Mouse (Mus musculus): ENCODE results near the gene AC109138.7. TPM values are rescaled to one million over a fixed set of nuclear protein-coding genes. Genes with fewer than 3 reads are reported as not detected.

Gene AC109138.7
- not detected in 2 replicates for polyA plus RNA-seq (2014; fragmentation: Nextera tagmentation; extraction: Ambion mirVana)

DNA sequence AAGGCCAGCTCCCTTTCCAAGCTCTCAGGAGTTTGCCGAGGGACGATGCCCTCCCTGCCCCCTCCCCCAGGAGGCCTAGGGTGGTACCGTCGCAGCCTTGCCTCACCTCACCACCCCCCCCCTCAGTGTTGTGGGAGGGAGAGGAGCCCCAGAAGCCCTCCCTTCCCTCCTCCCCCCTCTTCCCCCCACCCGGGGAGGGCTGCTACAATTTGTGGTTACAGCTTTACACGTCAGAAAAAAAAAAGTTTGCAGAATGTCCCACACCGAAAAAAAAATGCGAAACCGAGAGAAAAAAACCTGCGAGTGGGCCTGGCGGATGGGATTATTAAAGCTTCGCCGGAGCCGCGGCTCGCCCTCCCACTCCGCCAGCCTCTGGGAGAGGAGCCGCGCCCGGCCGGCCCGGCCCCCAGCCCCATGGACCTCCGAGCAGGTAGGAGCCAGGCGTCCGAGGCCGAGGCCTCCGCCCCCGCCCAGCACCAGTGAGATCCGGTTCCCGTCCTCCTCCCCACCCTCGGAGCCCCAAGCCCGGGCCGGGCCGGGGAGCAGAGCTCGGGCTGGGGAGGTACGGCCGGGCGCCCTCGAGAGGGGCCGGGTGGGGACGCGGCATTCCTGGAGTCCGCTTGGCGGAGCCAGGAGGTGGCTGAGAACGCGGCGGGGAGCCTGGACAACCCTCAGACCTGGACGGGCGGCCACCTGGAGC, at the start of gene AC109138.7, which contains the start of gene Clcf1:
Gene AC109138.7, plus strand, starts transcription at position 287 of the 700 bp plus-strand sequence.
Gene Clcf1, plus strand, starts transcription at position 168 of the 700 bp plus-strand sequence.
- H3K4me3 ChIP-seq (ENCODE audit: low read depth, low read length), result peak within 1 kb of the TSS; percentile 84
- peak; percentile 31; the same call in 1 of the 2 replicates for ATAC-seq (ENCODE audit: insufficient number of reproducible peaks, low FRiP score, low TSS enrichment, low read depth)
- peak; percentile 78 for DNase-seq (ENCODE audit: low spot score)
- H3K9ac ChIP-seq (ENCODE audit: low read length), result peak within 1 kb of the TSS; percentile 94
- H3K27me3 ChIP-seq (ENCODE audit: control insufficient read depth, insufficient read depth, low read length), result no peaks in the 10 kb centered on the region
- H3K4me2 ChIP-seq (ENCODE audit: low read depth, severe bottlenecking), result peak within 1 kb of the TSS; percentile 86
- WGBS, result 0% methylated on average over 49 of the region's 49 CpGs
- H3K36me3 ChIP-seq (ENCODE audit: control insufficient read depth, insufficient read depth, low read length), result no peaks in the 10 kb centered on the region
- no peaks in the 10 kb centered on the region for H3K9me3 ChIP-seq (ENCODE audit: control insufficient read depth, low read length)
- peaks cover 57% of the 10 kb centered on the region for H3K4me1 ChIP-seq (ENCODE audit: control insufficient read depth, insufficient read depth, low read length)
- H3K27ac ChIP-seq (replicated peaks; ENCODE audit: low read depth, low read length), result peak within 1 kb of the TSS; percentile 92

DNA sequence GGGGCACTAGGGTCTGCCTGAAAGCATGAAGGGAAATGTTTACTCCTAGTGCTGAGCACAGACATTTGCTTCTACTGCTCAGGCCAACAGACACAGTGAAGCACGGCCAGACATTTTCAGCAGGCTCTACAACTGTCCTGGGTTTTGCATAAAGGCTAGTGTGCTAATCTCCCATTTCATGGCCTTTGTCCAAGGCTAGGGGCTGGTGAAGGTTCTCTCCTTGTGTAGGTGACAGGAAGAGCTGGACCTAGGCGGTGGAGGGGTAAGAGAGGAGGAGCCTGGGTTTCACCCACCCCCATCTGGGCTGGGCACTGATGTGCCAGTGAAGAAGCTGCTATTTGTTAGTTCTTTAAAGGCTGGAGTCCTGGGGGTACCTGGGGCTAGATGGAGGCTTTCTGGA, 49.4 kb upstream of the AC109138.7 start:
- ATAC-seq (ENCODE audit: insufficient number of reproducible peaks, low FRiP score, low TSS enrichment, low read depth) (no peak), DNase-seq (ENCODE audit: low spot score) (no peak)
- H3K27me3 ChIP-seq (ENCODE audit: control insufficient read depth, insufficient read depth, low read length), result no peaks in the 10 kb centered on the region
- H3K27ac ChIP-seq (replicated peaks; ENCODE audit: low read depth, low read length), result no peak overlapping the region
- H3K9ac ChIP-seq (ENCODE audit: low read length), result no peak overlapping the region
- peaks cover 4% of the 10 kb centered on the region; the same call in 1 of the 2 replicates for H3K36me3 ChIP-seq (ENCODE audit: control insufficient read depth, insufficient read depth, low read length)
- peaks cover 4% of the 10 kb centered on the region for H3K4me1 ChIP-seq (ENCODE audit: control insufficient read depth, insufficient read depth, low read length)
- no peaks in the 10 kb centered on the region for H3K9me3 ChIP-seq (ENCODE audit: control insufficient read depth, low read length)
- H3K4me2 ChIP-seq (ENCODE audit: low read depth, severe bottlenecking), result no peak overlapping the region
- H3K4me3 ChIP-seq (ENCODE audit: low read depth, low read length), result no peak overlapping the region
- WGBS, result 72% methylated on average over 2 of the region's 2 CpGs

DNA sequence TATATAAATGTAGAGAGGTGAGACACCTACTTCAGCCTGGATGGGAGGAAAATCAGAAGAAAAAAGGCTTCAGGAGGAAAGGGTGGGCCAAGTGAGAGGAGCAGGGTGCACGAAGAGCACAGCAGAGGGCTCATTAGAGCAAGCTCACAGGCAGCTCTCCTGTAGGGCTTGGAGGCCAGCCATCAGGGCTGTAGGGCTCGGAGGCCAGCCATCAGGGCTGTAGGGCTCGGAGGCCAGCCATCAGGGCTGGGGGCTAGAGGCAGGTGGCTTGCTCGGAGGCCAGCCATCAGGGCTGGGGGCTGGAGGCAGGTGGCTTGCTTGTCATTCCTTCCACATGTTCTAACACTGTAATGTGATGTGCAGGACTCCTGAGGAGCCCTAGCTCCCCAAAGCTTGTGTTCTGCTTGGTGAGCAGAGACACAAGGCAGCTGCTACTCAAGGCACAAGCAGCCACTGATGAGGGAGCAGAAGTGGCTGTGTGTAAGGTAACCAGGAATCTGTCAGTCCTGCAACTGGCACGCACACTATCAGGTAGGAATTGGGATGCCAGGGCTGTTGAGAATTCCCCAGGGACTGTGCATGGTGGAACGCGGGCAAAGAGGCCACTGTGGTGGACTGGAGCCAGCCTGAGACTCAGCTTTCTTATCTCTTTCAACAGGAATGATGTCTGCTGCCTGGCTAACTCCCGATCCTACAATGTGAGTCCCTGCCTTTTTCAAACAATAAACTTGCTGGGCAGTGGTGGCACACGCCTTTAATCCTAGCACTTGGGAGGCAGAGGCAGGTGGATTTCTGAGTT, 47.3 kb upstream of the AC109138.7 start:
- WGBS, result 79% methylated on average over 9 of the region's 9 CpGs
- Histone ChIP-seq H3K9me3 (ENCODE audit: control insufficient read depth, low read length) (no peaks in the 10 kb centered on the region), H3K4me3 (ENCODE audit: low read depth, low read length) (no peak overlapping the region), H3K9ac (ENCODE audit: low read length) (no peak overlapping the region), H3K4me2 (ENCODE audit: low read depth, severe bottlenecking) (no peak overlapping the region), H3K36me3 (ENCODE audit: control insufficient read depth, insufficient read depth, low read length) (no peaks in the 10 kb centered on the region; the same call in 1 of the 2 replicates), H3K27ac (replicated peaks; ENCODE audit: low read depth, low read length) (no peak overlapping the region), H3K27me3 (ENCODE audit: control insufficient read depth, insufficient read depth, low read length) (no peaks in the 10 kb centered on the region), H3K4me1 (ENCODE audit: control insufficient read depth, insufficient read depth, low read length) (peaks cover 9% of the 10 kb centered on the region)
- no peak for DNase-seq (ENCODE audit: low spot score)
- no peak for ATAC-seq (ENCODE audit: insufficient number of reproducible peaks, low FRiP score, low TSS enrichment, low read depth)

DNA sequence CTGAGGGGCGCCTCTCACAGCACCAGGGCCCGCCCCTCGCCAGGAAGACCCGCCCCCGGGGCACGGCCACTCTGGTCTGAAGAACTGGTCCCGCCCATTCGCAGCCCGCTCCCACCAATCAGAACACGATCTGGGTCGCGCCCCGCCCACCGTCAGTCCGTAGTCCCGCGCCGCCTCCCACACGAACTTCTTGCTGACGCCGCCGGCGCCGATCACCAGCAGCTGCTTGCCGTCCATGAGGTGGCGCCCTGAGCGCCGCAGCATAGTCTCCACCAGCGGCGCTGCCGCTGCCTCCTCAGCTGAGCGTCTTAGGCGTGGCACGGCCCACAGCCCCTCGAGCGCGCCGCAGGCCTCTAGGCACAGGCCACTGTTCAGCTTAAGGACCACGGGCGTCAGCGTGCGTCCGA, 44.8 kb upstream of the AC109138.7 start:
- ATAC-seq (ENCODE audit: insufficient number of reproducible peaks, low FRiP score, low TSS enrichment, low read depth) (peak; percentile 92), DNase-seq (ENCODE audit: low spot score) (peak; percentile 100)
- peak overlapping the region; percentile 83 for H3K9ac ChIP-seq (ENCODE audit: low read length)
- peak overlapping the region; percentile 69 for H3K27ac ChIP-seq (replicated peaks; ENCODE audit: low read depth, low read length)
- peak overlapping the region; percentile 41 for H3K4me3 ChIP-seq (ENCODE audit: low read depth, low read length)
- no peaks in the 10 kb centered on the region for H3K9me3 ChIP-seq (ENCODE audit: control insufficient read depth, low read length)
- peaks cover 5% of the 10 kb centered on the region for H3K4me1 ChIP-seq (ENCODE audit: control insufficient read depth, insufficient read depth, low read length)
- H3K4me2 ChIP-seq (ENCODE audit: low read depth, severe bottlenecking), result peak overlapping the region; percentile 88
- no peaks in the 10 kb centered on the region; the same call in 1 of the 2 replicates for H3K36me3 ChIP-seq (ENCODE audit: control insufficient read depth, insufficient read depth, low read length)
- WGBS, result under 1% methylated on average over 43 of the region's 43 CpGs
- no peaks in the 10 kb centered on the region for H3K27me3 ChIP-seq (ENCODE audit: control insufficient read depth, insufficient read depth, low read length)

DNA sequence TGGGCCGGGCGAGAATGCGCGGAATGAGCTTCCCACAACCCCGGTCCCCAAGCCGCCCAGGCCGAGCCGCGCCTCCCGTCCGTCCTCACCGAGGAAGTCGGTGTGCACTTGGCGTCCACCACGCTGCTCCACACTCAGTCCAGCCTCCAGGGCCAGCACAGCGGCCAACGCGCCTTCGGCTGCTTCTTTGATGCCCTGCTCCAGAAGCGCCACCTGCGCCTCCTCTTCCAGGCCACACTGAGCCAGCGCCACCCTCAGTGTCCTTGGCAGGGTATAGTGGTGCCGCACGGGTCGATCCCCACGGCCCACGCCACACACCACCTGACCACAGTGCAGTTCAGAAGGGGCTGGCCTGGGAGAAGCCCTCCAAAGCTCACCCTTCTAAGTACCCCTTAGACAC, 44.3 kb upstream of the AC109138.7 start:
- H3K36me3 ChIP-seq (ENCODE audit: control insufficient read depth, insufficient read depth, low read length), result no peaks in the 10 kb centered on the region; the same call in 1 of the 2 replicates
- H3K4me3 ChIP-seq (ENCODE audit: low read depth, low read length), result peak overlapping the region; percentile 41
- H3K4me2 ChIP-seq (ENCODE audit: low read depth, severe bottlenecking), result peak overlapping the region; percentile 88
- DNase-seq (ENCODE audit: low spot score), result no peak
- peak; percentile 46 for ATAC-seq (ENCODE audit: insufficient number of reproducible peaks, low FRiP score, low TSS enrichment, low read depth)
- 10% methylated on average over 27 of the region's 27 CpGs for WGBS
- peak overlapping the region; percentile 69 for H3K27ac ChIP-seq (replicated peaks; ENCODE audit: low read depth, low read length)
- no peaks in the 10 kb centered on the region for H3K27me3 ChIP-seq (ENCODE audit: control insufficient read depth, insufficient read depth, low read length)
- H3K4me1 ChIP-seq (ENCODE audit: control insufficient read depth, insufficient read depth, low read length), result peaks cover 5% of the 10 kb centered on the region
- peak overlapping the region; percentile 83 for H3K9ac ChIP-seq (ENCODE audit: low read length)
- no peaks in the 10 kb centered on the region for H3K9me3 ChIP-seq (ENCODE audit: control insufficient read depth, low read length)

DNA sequence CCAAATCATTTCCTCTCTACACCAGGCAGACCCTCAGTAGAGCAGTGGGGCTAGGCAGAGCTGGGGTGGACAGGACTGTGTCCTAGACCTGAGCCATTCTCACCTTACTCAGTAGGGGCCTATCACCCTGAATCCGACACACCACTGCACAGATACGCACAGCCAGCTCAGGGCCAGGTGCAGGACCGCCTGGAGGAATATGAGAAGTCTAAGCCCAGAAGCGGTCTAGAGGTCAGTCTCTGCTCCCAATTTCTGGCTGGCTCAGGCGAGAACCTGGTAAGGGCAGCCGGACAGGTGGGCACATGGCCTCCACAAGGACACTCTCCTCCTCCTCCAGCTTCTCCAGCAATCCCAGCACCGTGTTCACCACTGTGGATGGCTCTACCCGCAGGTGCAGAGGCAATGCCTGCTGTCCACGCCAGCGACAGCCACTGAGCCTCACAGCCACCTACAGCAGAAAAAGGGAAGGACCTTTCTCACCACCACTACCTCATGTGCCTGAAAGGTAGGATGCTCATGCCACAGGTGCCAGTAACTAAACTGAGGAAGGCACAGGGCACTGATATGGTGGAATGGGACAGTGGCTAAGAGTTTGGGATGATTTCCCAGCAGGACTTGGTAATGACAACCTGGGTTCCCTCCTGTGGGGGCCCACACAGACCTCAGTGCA, 43.3 kb upstream of the AC109138.7 start:
- H3K27ac ChIP-seq (replicated peaks; ENCODE audit: low read depth, low read length), result no peak overlapping the region
- H3K4me2 ChIP-seq (ENCODE audit: low read depth, severe bottlenecking), result no peak overlapping the region
- DNase-seq (ENCODE audit: low spot score), result no peak
- H3K4me1 ChIP-seq (ENCODE audit: control insufficient read depth, insufficient read depth, low read length), result peaks cover 14% of the 10 kb centered on the region
- H3K27me3 ChIP-seq (ENCODE audit: control insufficient read depth, insufficient read depth, low read length), result no peaks in the 10 kb centered on the region
- no peak overlapping the region for H3K4me3 ChIP-seq (ENCODE audit: low read depth, low read length)
- H3K9me3 ChIP-seq (ENCODE audit: control insufficient read depth, low read length), result no peaks in the 10 kb centered on the region
- H3K36me3 ChIP-seq (ENCODE audit: control insufficient read depth, insufficient read depth, low read length), result no peaks in the 10 kb centered on the region; the same call in 1 of the 2 replicates
- ATAC-seq (ENCODE audit: insufficient number of reproducible peaks, low FRiP score, low TSS enrichment, low read depth), result no peak
- WGBS, result 90% methylated on average over 10 of the region's 10 CpGs
- H3K9ac ChIP-seq (ENCODE audit: low read length), result peak overlapping the region; percentile 83; the same call in 1 of the 2 replicates

DNA sequence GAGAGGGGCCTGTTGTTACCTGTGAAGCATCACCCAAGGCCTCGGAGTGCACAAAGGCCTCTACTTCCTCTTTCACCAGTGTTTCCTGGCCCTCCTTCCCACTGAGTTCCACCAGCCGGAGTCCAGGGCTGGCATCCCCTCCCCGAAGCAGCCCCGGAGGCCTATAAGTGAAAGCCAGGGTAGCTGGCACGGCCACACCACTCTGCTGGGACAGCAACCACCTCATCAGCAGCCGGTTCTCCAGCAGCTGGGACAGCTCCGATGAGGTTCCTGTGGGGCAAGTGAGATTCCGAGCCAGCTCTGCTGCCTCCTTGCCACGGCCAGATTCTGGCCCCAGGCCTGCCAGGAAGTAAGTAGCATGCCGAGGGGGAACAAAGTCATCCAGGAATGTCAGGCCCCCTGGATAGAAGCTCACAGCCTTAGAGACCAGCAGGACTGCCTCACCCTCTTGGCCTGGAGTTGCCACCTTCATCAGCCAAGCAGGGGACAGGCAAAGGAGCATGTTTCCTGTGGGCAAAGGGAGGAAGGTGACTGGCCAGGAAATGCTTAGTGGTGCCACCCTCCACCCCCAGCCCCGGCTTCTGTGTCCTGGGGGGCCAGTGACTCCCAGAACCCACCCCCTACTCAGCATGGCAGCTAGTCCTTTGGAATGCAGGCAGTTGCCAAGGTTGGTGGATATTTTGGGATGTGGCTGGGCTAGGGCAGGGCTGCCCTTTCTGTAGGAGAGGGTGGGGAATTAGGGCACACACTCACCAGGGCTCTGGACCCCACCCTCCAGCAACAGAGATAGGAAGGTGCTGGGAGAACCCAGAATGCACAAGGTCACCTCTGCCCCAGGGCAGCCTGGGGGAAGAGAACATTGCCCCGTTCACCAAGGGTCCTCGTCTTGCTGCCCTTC, 42.5 kb upstream of the AC109138.7 start:
- Histone ChIP-seq H3K27ac (replicated peaks; ENCODE audit: low read depth, low read length) (no peak overlapping the region), H3K4me2 (ENCODE audit: low read depth, severe bottlenecking) (no peak overlapping the region), H3K9ac (ENCODE audit: low read length) (peak overlapping the region; percentile 12)

More for the DNA sequence above, 42.5 kb upstream of the AC109138.7 start:
- H3K27me3 ChIP-seq (ENCODE audit: control insufficient read depth, insufficient read depth, low read length), result no peaks in the 10 kb centered on the region
- H3K4me1 ChIP-seq (ENCODE audit: control insufficient read depth, insufficient read depth, low read length), result peaks cover 15% of the 10 kb centered on the region
- H3K36me3 ChIP-seq (ENCODE audit: control insufficient read depth, insufficient read depth, low read length), result no peaks in the 10 kb centered on the region; the same call in 1 of the 2 replicates
- ATAC-seq (ENCODE audit: insufficient number of reproducible peaks, low FRiP score, low TSS enrichment, low read depth) (no peak), DNase-seq (ENCODE audit: low spot score) (no peak)
- no peak overlapping the region for H3K4me3 ChIP-seq (ENCODE audit: low read depth, low read length)
- no peaks in the 10 kb centered on the region for H3K9me3 ChIP-seq (ENCODE audit: control insufficient read depth, low read length)
- WGBS, result 64% methylated on average over 13 of the region's 13 CpGs

All from limb, embryonic 11.5 days (tissue).